Mouse (Mus musculus): ENCODE data around the gene Hivep2. TPM values are rescaled to one million over a fixed set of nuclear protein-coding genes. Genes with fewer than 3 reads are reported as not detected.

Hivep2 gene
- polyA plus RNA-seq, 1 experiment from 2014 or later, result 5.6 TPM

- WGBS, result 26% methylated on average over 4 of the region's 4 CpGs
- Histone ChIP-seq H3K36me3 (ENCODE audit: control insufficient read depth, insufficient read depth, low read length) (no peaks in the 10 kb centered on the region), H3K4me3 (replicated peaks; ENCODE audit: low read length) (no peak overlapping the region), H3K4me2 (ENCODE audit: low read depth, low read length) (no peak overlapping the region), H3K27ac (ENCODE audit: low read length) (0 out of 2 replicates have a peak overlapping the region, but pooled peaks have one; percentile 23), H3K9ac (ENCODE audit: low read length) (0 out of 2 replicates have a peak overlapping the region, but pooled peaks have one; percentile 43), H3K4me1 (ENCODE audit: control insufficient read depth, insufficient read depth, low read length) (peaks cover 17% of the 10 kb centered on the region; the same call in 1 of the 2 replicates), H3K9me3 (replicated peaks; ENCODE audit: control insufficient read depth, low read length) (no peaks in the 10 kb centered on the region), H3K27me3 (ENCODE audit: control insufficient read depth, insufficient read depth, low read length) (no peaks in the 10 kb centered on the region)
- no peak for ATAC-seq (ENCODE audit: insufficient read depth, low FRiP score)
These were observed 80.3 kb downstream of the Hivep2 start for GRCm38 (mm10) chr10:14046171-14046651.

GRCm38 (mm10) chr10:14046935-14047334 lies 81.1 kb downstream of the Hivep2 start:
- WGBS, result 77% methylated on average over 2 of the region's 2 CpGs
- no peak overlapping the region for H3K4me2 ChIP-seq (ENCODE audit: low read depth, low read length)
- peaks cover 17% of the 10 kb centered on the region; the same call in 1 of the 2 replicates for H3K4me1 ChIP-seq (ENCODE audit: control insufficient read depth, insufficient read depth, low read length)
- H3K27ac ChIP-seq (ENCODE audit: low read length), result no peak overlapping the region
- H3K9me3 ChIP-seq (replicated peaks; ENCODE audit: control insufficient read depth, low read length), result no peaks in the 10 kb centered on the region
- ATAC-seq (ENCODE audit: insufficient read depth, low FRiP score), result no peak
- no peaks in the 10 kb centered on the region for H3K27me3 ChIP-seq (ENCODE audit: control insufficient read depth, insufficient read depth, low read length)
- H3K36me3 ChIP-seq (ENCODE audit: control insufficient read depth, insufficient read depth, low read length), result no peaks in the 10 kb centered on the region
- no peak overlapping the region for H3K4me3 ChIP-seq (replicated peaks; ENCODE audit: low read length)
- no peak overlapping the region for H3K9ac ChIP-seq (ENCODE audit: low read length)

- no peaks in the 10 kb centered on the region for H3K27me3 ChIP-seq (ENCODE audit: control insufficient read depth, insufficient read depth, low read length)
- no peaks in the 10 kb centered on the region for H3K9me3 ChIP-seq (replicated peaks; ENCODE audit: control insufficient read depth, low read length)
- H3K4me3 ChIP-seq (replicated peaks; ENCODE audit: low read length), result no peak overlapping the region
- no peak overlapping the region for H3K9ac ChIP-seq (ENCODE audit: low read length)
- H3K4me1 ChIP-seq (ENCODE audit: control insufficient read depth, insufficient read depth, low read length), result peaks cover 17% of the 10 kb centered on the region; the same call in 1 of the 2 replicates
- H3K36me3 ChIP-seq (ENCODE audit: control insufficient read depth, insufficient read depth, low read length), result no peaks in the 10 kb centered on the region
- no peak overlapping the region for H3K4me2 ChIP-seq (ENCODE audit: low read depth, low read length)
- 43% methylated on average over 2 of the region's 2 CpGs for WGBS
- ATAC-seq (ENCODE audit: insufficient read depth, low FRiP score), result no peak
- no peak overlapping the region for H3K27ac ChIP-seq (ENCODE audit: low read length)
These were observed 81.8 kb downstream of the Hivep2 start for GRCm38 (mm10) chr10:14047661-14048060.

- no peaks in the 10 kb centered on the region for H3K27me3 ChIP-seq (ENCODE audit: control insufficient read depth, insufficient read depth, low read length)
- no peaks in the 10 kb centered on the region for H3K36me3 ChIP-seq (ENCODE audit: control insufficient read depth, insufficient read depth, low read length)
- no peak overlapping the region for H3K9ac ChIP-seq (ENCODE audit: low read length)
- peak; percentile 54; the same call in 1 of the 2 replicates for ATAC-seq (ENCODE audit: insufficient read depth, low FRiP score)
- WGBS, result 54% methylated on average over 5 of the region's 5 CpGs
- no peak overlapping the region for H3K4me2 ChIP-seq (ENCODE audit: low read depth, low read length)
- H3K4me3 ChIP-seq (replicated peaks; ENCODE audit: low read length), result no peak overlapping the region
- no peaks in the 10 kb centered on the region for H3K9me3 ChIP-seq (replicated peaks; ENCODE audit: control insufficient read depth, low read length)
- 0 out of 2 replicates have a peak overlapping the region, but pooled peaks have one; percentile 11 for H3K27ac ChIP-seq (ENCODE audit: low read length)
- H3K4me1 ChIP-seq (ENCODE audit: control insufficient read depth, insufficient read depth, low read length), result peaks cover 17% of the 10 kb centered on the region; the same call in 1 of the 2 replicates
These were observed 82.5 kb downstream of the Hivep2 start for GRCm38 (mm10) chr10:14048322-14048915.

GRCm38 (mm10) chr10:14048916-14049445 lies 83.1 kb downstream of the Hivep2 start:
- H3K9ac ChIP-seq (ENCODE audit: low read length), result no peak overlapping the region
- no peaks in the 10 kb centered on the region for H3K36me3 ChIP-seq (ENCODE audit: control insufficient read depth, insufficient read depth, low read length)
- H3K9me3 ChIP-seq (replicated peaks; ENCODE audit: control insufficient read depth, low read length), result no peaks in the 10 kb centered on the region
- 70% methylated on average over 10 of the region's 10 CpGs for WGBS
- no peak overlapping the region for H3K27ac ChIP-seq (ENCODE audit: low read length)
- H3K27me3 ChIP-seq (ENCODE audit: control insufficient read depth, insufficient read depth, low read length), result no peaks in the 10 kb centered on the region
- no peak for ATAC-seq (ENCODE audit: insufficient read depth, low FRiP score)
- no peak overlapping the region for H3K4me2 ChIP-seq (ENCODE audit: low read depth, low read length)
- peaks cover 17% of the 10 kb centered on the region; the same call in 1 of the 2 replicates for H3K4me1 ChIP-seq (ENCODE audit: control insufficient read depth, insufficient read depth, low read length)
- H3K4me3 ChIP-seq (replicated peaks; ENCODE audit: low read length), result no peak overlapping the region

- Histone ChIP-seq H3K36me3 (ENCODE audit: control insufficient read depth, insufficient read depth, low read length) (no peaks in the 10 kb centered on the region), H3K4me3 (replicated peaks; ENCODE audit: low read length) (no peak overlapping the region), H3K9ac (ENCODE audit: low read length) (no peak overlapping the region), H3K27me3 (ENCODE audit: control insufficient read depth, insufficient read depth, low read length) (no peaks in the 10 kb centered on the region), H3K4me2 (ENCODE audit: low read depth, low read length) (no peak overlapping the region), H3K9me3 (replicated peaks; ENCODE audit: control insufficient read depth, low read length) (no peaks in the 10 kb centered on the region), H3K27ac (ENCODE audit: low read length) (no peak overlapping the region), H3K4me1 (ENCODE audit: control insufficient read depth, insufficient read depth, low read length) (peaks cover 17% of the 10 kb centered on the region; the same call in 1 of the 2 replicates)
- no peak for ATAC-seq (ENCODE audit: insufficient read depth, low FRiP score)
- 85% methylated on average over 6 of the region's 6 CpGs for WGBS
These were observed 83.8 kb downstream of the Hivep2 start for GRCm38 (mm10) chr10:14049686-14050085.

DNA sequence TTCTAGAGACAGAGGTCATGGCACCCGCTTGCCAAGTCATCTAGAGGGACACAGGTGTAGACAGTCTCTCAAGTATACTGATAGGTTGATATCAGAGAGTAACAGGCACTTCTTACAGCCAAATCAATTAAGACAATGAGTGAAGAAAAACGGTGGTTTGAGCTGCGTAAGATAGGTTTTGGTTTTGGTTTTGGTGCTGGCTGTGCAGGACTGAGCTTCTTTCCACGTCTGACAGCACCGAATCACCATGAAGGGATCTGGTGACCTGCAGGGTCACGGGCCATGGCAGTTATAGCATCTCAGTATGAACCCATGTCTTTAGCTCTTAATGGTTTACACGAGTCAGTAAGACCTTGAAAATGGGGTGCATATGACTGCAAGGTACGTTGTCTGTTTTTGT lies 84.7 kb downstream of the Hivep2 start:
- Histone ChIP-seq H3K4me1 (ENCODE audit: control insufficient read depth, insufficient read depth, low read length) (peaks cover 22% of the 10 kb centered on the region), H3K36me3 (ENCODE audit: control insufficient read depth, insufficient read depth, low read length) (no peaks in the 10 kb centered on the region), H3K27me3 (ENCODE audit: control insufficient read depth, insufficient read depth, low read length) (no peaks in the 10 kb centered on the region), H3K4me2 (ENCODE audit: low read depth, low read length) (no peak overlapping the region), H3K9ac (ENCODE audit: low read length) (no peak overlapping the region), H3K9me3 (replicated peaks; ENCODE audit: control insufficient read depth, low read length) (no peaks in the 10 kb centered on the region), H3K27ac (ENCODE audit: low read length) (no peak overlapping the region), H3K4me3 (replicated peaks; ENCODE audit: low read length) (no peak overlapping the region)
- no peak for ATAC-seq (ENCODE audit: insufficient read depth, low FRiP score)
- 89% methylated on average over 8 of the region's 8 CpGs for WGBS

GRCm38 (mm10) chr10:14052109-14052689 lies 86.3 kb downstream of the Hivep2 start:
- no peak overlapping the region for H3K4me2 ChIP-seq (ENCODE audit: low read depth, low read length)
- WGBS, result 86% methylated on average over 8 of the region's 8 CpGs
- ATAC-seq (ENCODE audit: insufficient read depth, low FRiP score), result no peak
- H3K4me1 ChIP-seq (ENCODE audit: control insufficient read depth, insufficient read depth, low read length), result peaks cover 38% of the 10 kb centered on the region
- H3K36me3 ChIP-seq (ENCODE audit: control insufficient read depth, insufficient read depth, low read length), result no peaks in the 10 kb centered on the region
- no peaks in the 10 kb centered on the region for H3K27me3 ChIP-seq (ENCODE audit: control insufficient read depth, insufficient read depth, low read length)
- no peak overlapping the region for H3K9ac ChIP-seq (ENCODE audit: low read length)
- H3K9me3 ChIP-seq (replicated peaks; ENCODE audit: control insufficient read depth, low read length), result no peaks in the 10 kb centered on the region
- no peak overlapping the region for H3K4me3 ChIP-seq (replicated peaks; ENCODE audit: low read length)
- no peak overlapping the region for H3K27ac ChIP-seq (ENCODE audit: low read length)

- 81% methylated on average over 4 of the region's 4 CpGs for WGBS
- H3K4me2 ChIP-seq (ENCODE audit: low read depth, low read length), result no peak overlapping the region
These were observed 89.0 kb downstream of the Hivep2 start for GRCm38 (mm10) chr10:14054860-14055259.

More at GRCm38 (mm10) chr10:14054860-14055259, 89.0 kb downstream of the Hivep2 start:
- H3K4me1 ChIP-seq (ENCODE audit: control insufficient read depth, insufficient read depth, low read length), result peaks cover 24% of the 10 kb centered on the region
- H3K9me3 ChIP-seq (replicated peaks; ENCODE audit: control insufficient read depth, low read length), result no peaks in the 10 kb centered on the region
- no peak overlapping the region for H3K9ac ChIP-seq (ENCODE audit: low read length)
- no peak overlapping the region for H3K4me3 ChIP-seq (replicated peaks; ENCODE audit: low read length)
- ATAC-seq (ENCODE audit: insufficient read depth, low FRiP score), result no peak
- H3K27me3 ChIP-seq (ENCODE audit: control insufficient read depth, insufficient read depth, low read length), result no peaks in the 10 kb centered on the region
- no peak overlapping the region for H3K27ac ChIP-seq (ENCODE audit: low read length)
- no peaks in the 10 kb centered on the region for H3K36me3 ChIP-seq (ENCODE audit: control insufficient read depth, insufficient read depth, low read length)

All from stomach, embryonic 16.5 days (tissue).